Mouse (Mus musculus): ENCODE data around the gene Npas2.

Npas2 gene

GRCm38 (mm10) chr1:39283323-39283722, 89.8 kb downstream of the Npas2 start:
- in situ Hi-C loops (cut with MboI, MseI): no loop called here

GRCm38 (mm10) chr1:39284786-39285185, 91.3 kb downstream of the Npas2 start:
- in situ Hi-C loops (cut with MboI, MseI): no loop called here

GRCm38 (mm10) chr1:39287076-39287475, 93.5 kb downstream of the Npas2 start:
- in situ Hi-C loops (cut with MboI, MseI): no loop called here

GRCm38 (mm10) chr1:39287831-39288230, 94.3 kb downstream of the Npas2 start:
- in situ Hi-C loops (cut with MboI, MseI): no loop called here

GRCm38 (mm10) chr1:39288425-39288824, 94.9 kb downstream of the Npas2 start:
- in situ Hi-C loops (cut with MboI, MseI): no loop called here

GRCm38 (mm10) chr1:39292001-39292400, 98.5 kb downstream of the Npas2 start:
- in situ Hi-C loops (cut with MboI, MseI): no loop called here

GRCm38 (mm10) chr1:39298294-39298693, 104.8 kb downstream of the Npas2 start:
- in situ Hi-C loops (cut with MboI, MseI): no loop called here

GRCm38 (mm10) chr1:39300243-39300642, 106.7 kb downstream of the Npas2 start:
- in situ Hi-C loops (cut with MboI, MseI): no loop called here

GRCm38 (mm10) chr1:39300676-39301075, 107.1 kb downstream of the Npas2 start:
- in situ Hi-C loops (cut with MboI, MseI): no loop called here

- in situ Hi-C loops (cut with MboI, MseI): no loop called here
Measured at GRCm38 (mm10) chr1:39302246-39302645, 108.7 kb downstream of the Npas2 start.

GRCm38 (mm10) chr1:39303054-39303649, 109.6 kb downstream of the Npas2 start:
- in situ Hi-C loops (cut with MboI, MseI): no loop called here

GRCm38 (mm10) chr1:39307291-39307690, 113.8 kb downstream of the Npas2 start:
- in situ Hi-C loops (cut with MboI, MseI): no loop called here

GRCm38 (mm10) chr1:39307971-39308370, 114.4 kb downstream of the Npas2 start:
- in situ Hi-C loops (cut with MboI, MseI): no loop called here

GRCm38 (mm10) chr1:39309548-39309947, 116.0 kb downstream of the Npas2 start:
- in situ Hi-C loops (cut with MboI, MseI): no loop called here

- in situ Hi-C loops (cut with MboI, MseI): no loop called here
Measured at GRCm38 (mm10) chr1:39312345-39312967, 118.9 kb downstream of the Npas2 start.

GRCm38 (mm10) chr1:39313352-39314245, 120.1 kb downstream of the Npas2 start:
- in situ Hi-C loops (cut with MboI, MseI): no loop called here

- in situ Hi-C loops (cut with MboI, MseI): no loop called here
Measured at GRCm38 (mm10) chr1:39317935-39318334, 124.4 kb downstream of the Npas2 start.

- in situ Hi-C loops (cut with MboI, MseI): no loop called here
Measured at GRCm38 (mm10) chr1:39318870-39319269, 125.3 kb downstream of the Npas2 start.

GRCm38 (mm10) chr1:39321954-39322353, 128.4 kb downstream of the Npas2 start:
- in situ Hi-C loops (cut with MboI, MseI): no loop called here

GRCm38 (mm10) chr1:39325228-39325627, 131.7 kb downstream of the Npas2 start:
- in situ Hi-C loops (cut with MboI, MseI): no loop called here

- in situ Hi-C loops (cut with MboI, MseI): no loop called here
Measured at GRCm38 (mm10) chr1:39327546-39327945, 134.0 kb downstream of the Npas2 start.

- in situ Hi-C loops (cut with MboI, MseI): no loop called here
Measured at GRCm38 (mm10) chr1:39330857-39331594, 137.5 kb downstream of the Npas2 start.
